Mouse (Mus musculus) urinary bladder, postnatal 4 days (tissue): Measurements from ENCODE around the gene Col1a1.
A peak's percentile ranks its signal among the peaks of the same experiment; 100 is the strongest.

Experiments used
- DNase-seq, 2 experiments: peaks; one replicate each; pipeline ENCODE4 v3.0.0; 2021 to 2022; ENCODE audit warnings: low spot score in 2 of 2

Col1a1 gene

DNA sequence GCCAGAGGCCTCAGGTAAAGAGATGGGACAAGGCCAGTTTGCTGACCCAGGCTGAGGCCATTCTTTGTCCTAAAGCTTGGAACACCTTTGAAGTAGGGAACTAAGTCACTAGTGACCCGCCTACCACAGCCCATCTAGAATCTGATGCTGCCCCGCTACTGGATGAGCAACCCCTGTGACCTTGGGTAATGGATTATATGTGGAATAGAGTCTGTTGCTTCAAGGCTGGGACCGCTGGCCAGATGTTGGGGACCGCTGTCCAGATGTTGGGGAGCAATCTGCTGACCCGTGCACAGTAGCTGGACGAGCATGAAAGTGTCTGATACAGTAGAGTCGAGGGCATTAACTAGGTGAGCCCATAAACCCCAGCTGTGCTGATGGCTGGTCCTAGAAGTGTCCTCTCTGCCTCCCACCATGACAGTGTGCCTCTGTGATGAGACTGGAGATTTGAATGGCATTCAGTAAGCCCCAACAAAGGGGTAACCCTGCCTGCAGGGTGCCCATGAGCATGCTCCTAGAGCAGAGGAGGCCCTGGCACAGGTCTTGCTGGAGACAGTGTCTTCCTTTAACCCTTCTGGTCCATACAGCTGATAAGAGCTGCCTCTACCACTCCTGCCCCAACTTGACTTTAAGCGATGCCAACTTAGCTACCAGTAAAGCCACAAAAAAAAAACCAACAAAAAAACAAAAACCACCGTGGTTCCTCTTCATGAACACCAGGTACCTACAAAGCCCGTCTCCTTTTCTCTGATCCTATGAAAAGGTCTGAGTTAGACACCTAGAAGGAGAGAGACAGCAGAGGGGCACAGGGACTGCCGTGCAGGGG is 59.1 kb downstream of the Col1a1 start:
- no peak for DNase-seq

DNA sequence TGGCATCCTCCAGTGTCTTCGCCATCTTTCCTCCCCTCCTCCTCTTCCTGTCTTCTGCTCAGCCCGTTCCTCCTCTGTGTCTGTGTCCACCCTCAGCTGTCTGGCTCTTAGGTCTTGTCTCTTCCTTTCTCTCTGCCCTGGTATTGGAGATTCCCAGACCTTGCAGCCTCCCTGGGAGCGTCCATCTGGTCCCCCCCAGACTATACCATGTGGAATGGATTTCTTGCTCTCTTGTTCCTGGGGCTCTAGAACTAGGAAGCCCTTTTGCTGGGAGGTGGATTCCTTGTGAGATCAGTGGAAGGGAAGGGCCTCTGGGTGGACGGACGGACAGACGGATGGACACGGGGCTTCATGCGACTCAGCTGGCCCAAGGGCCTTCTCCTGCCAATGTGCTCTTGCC is 60.1 kb downstream of the Col1a1 start:
- no peak for DNase-seq

DNA sequence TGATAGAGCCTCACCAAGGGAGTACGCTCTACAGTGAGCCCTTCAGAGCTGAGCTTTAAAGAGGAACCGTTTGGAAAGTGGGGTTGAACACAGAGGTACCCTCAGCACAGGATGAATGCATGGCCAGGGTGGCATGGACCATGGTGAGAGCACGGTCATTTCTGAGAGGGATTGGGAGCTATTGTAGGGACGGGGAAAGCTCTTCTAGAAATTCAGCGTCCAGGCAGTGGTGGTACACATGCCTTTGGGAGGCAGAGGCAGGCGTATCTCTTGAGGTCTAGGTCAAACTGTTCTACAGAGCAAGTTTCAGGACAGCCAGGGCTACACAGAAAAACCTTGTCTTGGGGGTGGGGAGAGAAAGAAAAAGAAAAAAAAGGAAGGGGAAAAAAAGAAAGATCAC is 61.0 kb downstream of the Col1a1 start:
- no peak for DNase-seq

- no peak for DNase-seq
Measured at GRCm38 (mm10) chr11:94997596-94997995, 61.6 kb downstream of the Col1a1 start.

DNA sequence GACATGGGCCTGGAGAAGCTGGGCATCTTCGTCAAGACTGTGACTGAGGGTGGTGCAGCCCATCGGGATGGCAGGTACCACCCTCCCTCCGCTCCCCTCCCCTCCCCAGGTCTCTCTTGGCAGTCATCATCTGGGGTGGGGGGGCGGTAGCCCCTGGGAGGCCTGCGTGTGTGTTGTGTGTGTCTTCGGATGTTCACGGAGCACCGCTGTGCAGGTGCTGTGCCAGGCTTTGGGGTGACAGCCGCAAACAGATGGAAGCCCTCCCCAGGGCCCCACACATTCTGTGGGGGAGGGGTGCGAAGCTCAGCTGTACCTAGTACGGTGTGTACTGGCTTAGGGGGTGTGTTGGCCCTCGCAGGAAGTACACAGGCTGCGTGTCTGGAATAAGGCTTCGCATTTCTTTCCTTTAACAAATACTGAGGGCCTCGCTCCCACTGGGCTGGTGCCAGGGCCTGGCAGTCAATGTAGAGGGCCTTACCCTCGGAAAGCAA is 62.1 kb downstream of the Col1a1 start:
- no peak for DNase-seq

DNA sequence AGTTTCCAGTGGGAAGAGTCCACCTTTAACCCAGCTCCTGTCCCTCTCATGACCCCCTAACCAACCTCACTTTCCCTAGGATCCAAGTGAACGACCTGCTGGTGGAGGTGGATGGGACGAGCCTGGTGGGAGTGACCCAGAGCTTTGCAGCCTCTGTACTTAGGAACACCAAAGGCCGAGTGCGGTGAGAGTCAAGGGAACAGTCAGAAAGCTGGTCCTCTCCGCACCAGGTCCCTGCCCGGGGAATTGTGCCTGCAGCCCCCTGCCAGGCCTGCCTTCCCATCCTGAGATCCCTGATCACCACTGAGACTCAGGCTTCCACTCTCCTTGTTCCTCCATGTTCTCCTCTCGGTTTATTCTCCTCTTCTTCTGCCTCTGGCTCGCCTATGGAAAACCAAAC is 64.1 kb downstream of the Col1a1 start:
- DNase-seq = no peak

DNA sequence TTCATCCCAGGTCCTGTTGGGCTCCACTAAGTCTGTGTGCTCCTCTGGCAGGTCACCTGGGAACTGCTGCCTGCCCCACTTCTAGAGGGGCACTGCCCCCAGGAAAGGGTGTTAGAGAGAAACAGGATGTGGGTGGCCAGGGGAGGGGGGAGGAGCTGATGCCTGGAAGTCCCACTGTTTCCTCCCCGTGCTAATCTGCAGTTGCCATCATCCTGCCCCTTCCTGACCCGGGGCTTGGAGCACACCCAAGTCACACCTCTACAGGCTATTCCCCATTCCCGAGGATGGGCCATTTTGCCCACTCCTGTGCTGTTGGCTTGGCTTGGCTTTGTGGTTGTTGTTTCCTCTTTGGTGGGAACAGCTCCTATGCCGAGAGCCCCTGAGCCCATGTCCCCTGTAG is 64.5 kb downstream of the Col1a1 start:
- no peak for DNase-seq

DNA sequence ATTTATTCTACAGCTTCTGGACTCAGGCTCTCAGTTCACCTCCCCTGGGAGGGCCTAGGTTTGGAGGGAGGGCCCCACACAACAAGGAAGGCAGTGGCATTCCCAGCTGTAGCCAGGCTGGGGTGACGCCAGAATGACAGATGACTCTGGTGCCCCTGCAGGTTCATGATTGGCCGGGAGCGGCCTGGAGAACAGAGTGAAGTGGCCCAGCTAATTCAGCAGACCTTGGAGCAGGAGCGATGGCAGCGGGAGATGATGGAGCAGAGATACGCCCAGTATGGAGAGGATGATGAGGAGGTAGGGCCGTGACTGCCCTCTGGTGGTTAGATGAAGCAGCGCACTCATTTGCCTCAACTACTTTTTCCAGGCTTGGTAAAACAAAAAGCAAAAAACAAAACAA is 65.0 kb downstream of the Col1a1 start:
- peak in 1 of 2 experiments; percentile 60 for DNase-seq

DNA sequence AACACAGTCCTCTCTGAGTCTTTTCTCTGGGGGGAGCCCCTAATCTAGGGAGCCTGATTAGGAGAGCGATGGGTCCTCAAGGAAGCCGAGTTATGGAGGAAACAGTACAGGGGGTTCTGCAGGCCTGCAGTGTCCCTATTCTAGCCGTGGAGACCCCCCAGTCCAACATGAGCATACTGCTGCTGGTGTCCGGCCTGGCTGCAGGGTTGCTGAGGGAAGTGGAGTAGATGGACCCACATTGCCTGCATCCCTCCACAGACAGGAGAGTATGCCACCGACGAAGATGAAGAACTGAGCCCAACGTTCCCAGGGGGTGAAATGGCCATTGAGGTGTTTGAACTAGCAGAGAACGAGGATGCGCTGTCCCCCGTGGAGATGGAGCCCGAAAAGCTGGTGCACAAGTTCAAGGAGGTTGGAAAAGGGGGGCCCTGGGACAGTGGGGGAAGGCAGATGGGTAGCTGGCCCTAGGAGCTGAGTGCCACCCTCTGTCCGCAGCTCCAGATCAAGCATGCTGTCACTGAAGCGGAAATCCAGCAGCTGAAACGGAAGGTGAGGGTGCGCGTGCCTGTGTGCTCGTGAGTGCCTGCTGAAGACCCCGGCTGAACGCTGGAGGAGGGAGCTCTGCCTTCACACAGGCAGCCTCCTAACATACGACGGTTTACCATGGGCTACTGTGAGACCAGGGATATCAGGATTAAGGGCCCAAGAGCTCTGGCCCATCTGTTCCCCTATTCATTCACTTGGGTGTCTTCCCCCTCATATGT is 65.7 kb downstream of the Col1a1 start:
- no peak for DNase-seq
